Mouse (Mus musculus): ENCODE measurements around the gene Car5b.

Car5b gene

DNA sequence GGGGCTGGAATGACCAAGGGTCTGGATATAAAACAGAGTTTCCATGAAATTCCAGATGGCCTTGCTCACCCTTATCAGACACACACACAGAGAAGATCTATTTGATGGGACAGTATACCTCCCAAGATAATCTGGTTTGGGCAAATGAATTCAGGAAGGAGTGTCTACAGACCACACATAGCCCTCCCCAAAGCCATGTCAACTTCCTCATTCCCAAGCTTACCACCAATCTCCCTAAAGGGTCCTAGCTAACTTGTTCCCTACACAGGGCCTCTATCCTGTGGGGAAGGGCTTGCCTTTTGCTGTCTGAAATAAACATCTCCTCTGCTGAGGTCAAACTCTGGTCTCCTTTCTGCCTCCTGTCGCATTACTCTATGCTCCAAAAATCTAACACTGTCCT lies 46.7 kb downstream of the Car5b start:
- DNase-seq (ENCODE audit: extremely low spot score, low read depth, low spot score), result no peak

DNA sequence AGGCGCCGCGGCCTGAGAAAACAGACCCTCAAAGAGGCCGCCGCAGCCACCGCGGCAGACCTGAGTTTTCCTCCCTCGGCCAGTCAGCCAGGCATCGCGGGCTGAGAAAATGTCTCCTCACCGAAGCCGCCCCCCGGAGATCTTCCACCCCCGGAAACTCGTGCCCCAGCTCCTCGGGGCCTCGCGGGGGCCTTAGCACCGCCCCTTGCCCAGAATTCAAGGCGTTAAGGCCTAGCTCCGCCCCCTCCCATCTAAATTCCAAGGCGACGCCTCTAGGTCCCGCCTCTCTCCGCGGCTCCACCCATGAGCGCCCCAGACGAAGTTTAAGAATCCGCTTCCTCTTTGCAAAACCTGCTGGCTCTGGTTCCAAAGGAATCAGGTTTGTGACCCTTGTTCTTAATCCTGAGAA lies 69.3 kb downstream of the Car5b start, which contains the start of gene Zrsr2:
Gene Zrsr2, minus strand, starts transcription at position 195 of the 409 bp plus-strand sequence.
- peak; percentile 41 for DNase-seq (ENCODE audit: extremely low spot score, low read depth, low spot score)

- no peak for DNase-seq (ENCODE audit: extremely low spot score, low read depth, low spot score)
Measured at GRCm38 (mm10) chrX:163957803-163958466, 69.9 kb downstream of the Car5b start.

- no peak for DNase-seq (ENCODE audit: extremely low spot score, low read depth, low spot score)
Measured at GRCm38 (mm10) chrX:163957381-163957780, 70.4 kb downstream of the Car5b start.

DNA sequence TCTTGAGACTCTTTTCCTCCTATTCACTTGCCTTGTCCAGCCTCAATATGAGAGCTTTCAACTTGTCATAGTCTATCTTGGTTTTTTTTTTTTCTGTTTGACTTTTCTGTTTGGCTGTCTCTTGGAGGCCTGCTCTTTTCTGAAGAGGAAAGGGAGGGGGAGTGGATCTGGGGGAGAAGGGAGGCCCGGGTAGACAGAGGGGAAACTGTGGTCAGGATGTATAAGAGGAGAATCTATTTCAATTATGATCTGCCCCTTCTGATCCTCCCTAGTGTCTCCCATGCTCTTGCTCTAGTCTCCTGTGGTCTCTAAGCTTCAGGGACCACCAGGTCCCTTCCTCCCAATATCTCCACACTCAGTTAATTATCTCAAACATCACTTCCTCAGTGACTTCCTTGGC lies 76.2 kb downstream of the Car5b start:
- no peak for DNase-seq (ENCODE audit: extremely low spot score, low read depth, low spot score)

DNA sequence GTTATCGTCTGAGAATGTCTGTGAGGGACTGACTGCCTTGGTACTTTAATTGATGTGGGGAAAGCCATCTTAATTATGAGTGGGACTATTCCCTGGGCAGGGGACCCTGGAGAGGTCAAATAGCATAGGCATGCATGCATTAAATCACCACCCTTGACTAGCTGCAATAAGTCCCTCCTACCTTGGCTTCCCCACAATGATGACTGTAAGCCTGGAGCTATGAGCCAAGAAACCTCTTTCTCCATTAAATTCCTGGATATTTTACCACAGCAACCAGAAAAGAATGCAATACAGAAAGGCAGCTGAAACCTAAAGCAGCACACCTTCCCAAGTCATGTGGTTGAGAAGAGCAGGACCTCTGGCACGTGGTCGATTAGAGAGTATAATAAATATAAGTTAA lies 83.4 kb downstream of the Car5b start:
- DNase-seq (ENCODE audit: extremely low spot score, low read depth, low spot score), result no peak

DNA sequence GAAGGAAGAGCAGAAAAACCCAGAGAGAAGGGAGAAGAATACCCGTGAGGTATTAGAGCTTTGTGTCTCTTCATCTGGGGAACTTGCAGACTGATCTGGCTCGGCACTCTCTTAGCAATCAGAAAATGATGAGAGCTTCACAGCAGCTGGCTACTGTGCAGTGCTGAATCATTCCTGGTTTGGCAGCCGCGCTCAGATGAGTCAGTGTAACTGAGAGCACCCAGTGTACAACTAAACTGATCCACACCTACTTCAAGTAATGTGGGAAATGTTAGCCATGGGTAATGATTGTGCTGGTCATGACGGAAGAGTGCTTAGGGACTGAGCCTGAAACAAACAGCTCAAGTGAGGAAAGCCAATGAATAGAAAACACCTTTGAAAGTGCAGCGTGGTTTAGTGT lies 89.2 kb downstream of the Car5b start:
- no peak for DNase-seq (ENCODE audit: extremely low spot score, low read depth, low spot score)

DNA sequence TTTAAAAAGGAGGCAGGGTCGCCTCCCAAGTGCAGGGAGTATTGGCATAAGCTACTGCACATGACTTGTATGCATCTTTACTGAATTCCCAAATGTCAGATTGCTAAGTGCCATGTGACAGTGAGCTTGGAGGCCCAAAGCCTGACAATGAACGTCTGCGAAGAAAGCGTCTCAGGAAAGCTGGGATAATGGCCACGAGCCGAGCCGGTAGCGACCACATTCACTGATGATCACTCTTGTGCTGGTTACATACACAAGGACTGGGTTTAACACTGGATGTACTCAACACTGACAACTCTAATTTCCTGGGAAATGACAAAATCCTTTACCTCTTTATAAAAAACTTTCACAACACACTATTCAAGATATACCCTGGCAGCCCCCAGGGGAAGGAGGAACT lies 93.1 kb downstream of the Car5b start:
- no peak for DNase-seq (ENCODE audit: extremely low spot score, low read depth, low spot score)

DNA sequence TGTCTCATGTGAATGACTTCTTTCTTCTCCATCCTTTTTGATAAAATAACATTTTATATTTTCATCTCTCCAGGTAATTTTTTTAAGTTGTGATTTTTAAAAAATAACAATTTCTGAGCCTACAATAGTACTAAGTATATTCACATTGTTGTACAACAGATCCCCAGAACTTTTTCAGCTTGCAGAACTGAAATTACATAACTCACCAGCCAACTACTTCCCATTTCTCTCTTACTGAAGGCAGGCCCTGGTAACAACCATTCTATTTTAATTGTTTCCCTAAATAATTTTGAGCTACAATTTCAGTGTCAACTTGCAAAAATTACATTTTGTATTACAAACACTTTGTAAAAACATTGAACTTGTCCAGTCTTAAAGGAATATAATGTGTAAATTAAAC lies 98.2 kb downstream of the Car5b start:
- DNase-seq (ENCODE audit: extremely low spot score, low read depth, low spot score), result no peak
